Mouse (Mus musculus) fat pad, adult 2 months (tissue): ENCODE data around the gene Ndufb10.
A peak's percentile ranks its signal among the peaks of the same experiment; 100 is the strongest.
"Not testable (repeated sequence)": the region's sequence is repeated elsewhere in the genome, so short reads cannot be mapped to it uniquely, and the experiment has no call there.

ENCODE experiments used
- DNase-seq: peaks from one replicate; pipeline ENCODE4 v3.0.0-alpha.2; 2011; ENCODE audit warnings: low read depth, low spot score; ENCODE audit errors: extremely low read depth

Ndufb10 gene

DNA sequence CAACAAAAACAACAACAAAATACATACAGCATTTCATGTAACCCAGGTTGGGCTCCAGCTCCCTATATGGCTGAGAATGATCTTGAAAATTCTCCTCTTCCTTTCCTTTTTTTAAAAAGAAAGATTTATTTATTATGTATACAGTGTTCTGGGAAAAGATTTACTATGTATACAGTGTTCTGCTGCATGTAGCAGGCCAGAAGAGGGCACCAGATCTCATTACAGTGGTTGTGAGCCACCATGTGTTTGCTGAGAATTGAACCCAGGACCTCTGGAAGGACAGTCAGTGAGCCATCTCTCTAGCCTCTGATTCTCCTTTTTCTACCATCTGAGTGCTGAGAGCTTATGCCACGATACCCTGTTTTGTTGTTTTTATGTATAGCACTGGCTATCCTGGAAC, 10.2 kb upstream of the Ndufb10 start:
- no peak for DNase-seq

GRCm38 (mm10) chr17:24733434-24734050, 9.3 kb upstream of the Ndufb10 start:
- DNase-seq, result no peak

GRCm38 (mm10) chr17:24732233-24732935, 8.1 kb upstream of the Ndufb10 start:
- no peak for DNase-seq

- no peak for DNase-seq
Observed at GRCm38 (mm10) chr17:24730787-24731186, 6.5 kb upstream of the Ndufb10 start.

DNA sequence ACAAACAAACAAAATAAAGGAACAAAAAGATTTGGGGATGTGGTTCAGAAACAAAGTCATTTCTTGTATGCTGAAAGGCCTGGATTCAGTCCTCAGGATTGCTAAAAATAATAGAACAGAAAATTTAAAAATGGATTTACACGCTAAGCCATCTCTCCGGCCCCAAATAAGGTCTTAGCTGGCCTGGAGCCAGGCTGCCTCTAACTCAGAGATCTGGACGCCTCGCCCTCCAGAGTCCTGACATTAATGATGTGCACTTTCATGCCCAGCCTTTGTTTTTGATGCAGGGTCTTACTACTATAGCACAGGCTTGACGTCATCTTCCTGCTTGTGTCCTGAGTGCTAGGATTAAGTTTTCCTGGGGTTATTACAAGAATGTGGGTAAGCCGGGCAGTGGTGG, 4.8 kb upstream of the Ndufb10 start:
- DNase-seq, result no peak

DNA sequence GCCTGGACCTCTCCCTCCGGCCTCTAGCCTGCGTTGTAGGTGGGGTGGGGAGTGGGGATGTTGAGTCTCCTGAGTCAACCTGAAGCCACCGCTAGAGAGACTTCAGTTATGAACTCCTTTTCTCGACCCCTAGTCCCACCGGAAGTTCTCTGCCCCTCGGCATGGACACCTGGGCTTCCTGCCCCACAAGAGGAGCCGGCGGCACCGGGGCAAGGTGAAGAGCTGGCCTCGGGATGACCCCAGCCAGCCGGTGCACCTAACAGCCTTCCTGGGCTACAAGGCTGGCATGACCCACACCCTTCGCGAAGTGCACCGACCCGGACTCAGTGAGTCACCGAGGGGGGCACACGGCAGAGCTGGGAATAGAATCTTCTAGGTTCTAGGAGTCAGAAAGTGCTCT, 3.9 kb upstream of the Ndufb10 start:
- no peak for DNase-seq

DNA sequence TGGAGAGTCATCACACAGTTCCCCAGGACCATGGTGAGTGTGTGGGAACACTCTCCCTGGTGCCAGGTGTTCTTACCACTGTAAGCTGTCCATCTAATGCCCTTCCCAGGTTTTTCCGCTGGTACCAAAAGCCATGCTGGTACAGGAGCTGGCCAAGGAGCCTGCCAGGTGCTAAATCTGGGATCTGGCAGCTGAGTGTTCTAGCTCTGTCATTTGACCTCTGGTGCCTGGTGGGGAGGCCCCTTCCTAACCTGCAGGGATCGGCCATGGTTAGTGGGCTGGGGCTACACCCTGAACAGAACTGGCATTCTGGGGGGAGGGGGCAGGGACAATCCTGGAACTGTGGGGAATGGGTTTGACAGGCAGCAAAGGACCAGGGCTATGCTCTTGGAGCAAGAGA, 3.3 kb upstream of the Ndufb10 start, which contains the start of gene Rpl3l:
Gene Rpl3l, plus strand, starts transcription at position 203 of the 400 bp plus-strand sequence.
- DNase-seq, result no peak

GRCm38 (mm10) chr17:24725637-24726390, 1.5 kb upstream of the Ndufb10 start:
- DNase-seq, result no peak

DNA sequence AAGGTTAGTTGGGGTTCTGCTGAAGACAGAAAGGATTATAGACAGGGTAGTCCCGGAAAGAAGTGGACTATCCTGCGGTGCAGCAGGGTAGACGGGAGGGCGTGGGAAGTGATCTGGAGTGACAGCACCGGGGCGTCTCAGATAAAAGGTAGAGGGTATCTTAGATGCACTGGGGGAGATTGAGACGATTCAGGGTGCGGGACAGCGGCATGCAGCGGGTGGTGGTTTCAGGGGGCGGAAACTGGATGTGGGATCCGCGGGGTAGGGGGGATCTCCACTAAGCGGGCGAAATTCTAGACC, 447 bp downstream of the Ndufb10 start:
- DNase-seq, result no peak

DNA sequence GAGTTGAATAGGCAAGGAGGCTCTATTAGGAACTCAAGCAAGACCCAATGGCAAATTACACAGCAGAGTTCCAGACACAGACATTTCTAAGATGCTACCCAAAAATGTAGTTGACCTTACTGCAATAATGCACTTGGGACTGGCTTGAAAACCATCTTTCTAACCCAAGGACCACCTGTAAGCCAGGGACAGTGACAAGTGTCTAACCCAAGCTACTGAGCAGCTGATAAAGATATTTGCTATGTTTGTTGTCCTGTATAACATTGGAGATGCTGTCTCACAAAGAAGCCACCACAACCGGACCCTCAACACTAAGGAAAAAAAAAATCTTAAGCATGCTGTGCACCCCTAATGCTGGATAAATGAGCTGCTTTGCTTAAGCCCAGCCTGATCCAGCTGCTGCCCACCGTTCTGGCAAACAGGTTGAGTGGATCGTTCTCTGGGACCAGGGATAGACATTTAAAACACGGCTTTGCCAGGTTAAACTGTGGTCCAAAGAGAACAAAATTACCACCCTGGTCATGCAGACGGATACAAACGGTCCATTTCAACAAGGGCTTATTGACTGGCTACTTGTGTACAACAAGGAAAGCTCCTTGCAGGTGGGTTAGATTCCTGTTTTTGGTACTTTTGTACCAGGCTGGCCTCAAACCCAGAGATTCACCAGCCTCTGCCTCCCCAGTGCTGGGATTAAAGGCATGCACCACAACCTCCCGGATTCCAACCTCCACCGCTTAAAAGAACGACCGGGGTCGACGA, 977 bp downstream of the Ndufb10 start:
- DNase-seq, result no peak

GRCm38 (mm10) chr17:24722220-24722924, 1.9 kb downstream of the Ndufb10 start:
- DNase-seq, result no peak

- DNase-seq, result not testable (repeated sequence)
Observed at GRCm38 (mm10) chr17:24721383-24721955, 2.8 kb downstream of the Ndufb10 start.

DNA sequence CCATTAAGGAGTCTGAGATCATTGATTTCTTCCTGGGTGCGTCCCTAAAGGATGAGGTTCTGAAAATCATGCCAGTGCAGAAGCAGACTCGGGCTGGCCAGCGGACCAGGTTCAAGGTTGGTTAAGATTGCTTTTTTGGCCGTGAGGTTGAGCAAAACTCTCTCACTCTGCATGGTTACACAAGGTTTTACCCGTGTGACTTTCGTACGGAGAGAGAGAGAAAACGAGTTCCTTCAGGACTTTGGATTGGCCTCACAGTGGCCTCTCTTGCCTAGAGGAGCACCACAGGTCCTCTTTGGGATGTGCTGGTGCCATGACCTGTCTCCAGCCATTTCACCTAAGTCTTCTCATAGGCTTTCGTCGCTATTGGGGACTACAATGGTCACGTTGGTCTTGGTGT, 3.7 kb downstream of the Ndufb10 start:
- not testable (repeated sequence) for DNase-seq

DNA sequence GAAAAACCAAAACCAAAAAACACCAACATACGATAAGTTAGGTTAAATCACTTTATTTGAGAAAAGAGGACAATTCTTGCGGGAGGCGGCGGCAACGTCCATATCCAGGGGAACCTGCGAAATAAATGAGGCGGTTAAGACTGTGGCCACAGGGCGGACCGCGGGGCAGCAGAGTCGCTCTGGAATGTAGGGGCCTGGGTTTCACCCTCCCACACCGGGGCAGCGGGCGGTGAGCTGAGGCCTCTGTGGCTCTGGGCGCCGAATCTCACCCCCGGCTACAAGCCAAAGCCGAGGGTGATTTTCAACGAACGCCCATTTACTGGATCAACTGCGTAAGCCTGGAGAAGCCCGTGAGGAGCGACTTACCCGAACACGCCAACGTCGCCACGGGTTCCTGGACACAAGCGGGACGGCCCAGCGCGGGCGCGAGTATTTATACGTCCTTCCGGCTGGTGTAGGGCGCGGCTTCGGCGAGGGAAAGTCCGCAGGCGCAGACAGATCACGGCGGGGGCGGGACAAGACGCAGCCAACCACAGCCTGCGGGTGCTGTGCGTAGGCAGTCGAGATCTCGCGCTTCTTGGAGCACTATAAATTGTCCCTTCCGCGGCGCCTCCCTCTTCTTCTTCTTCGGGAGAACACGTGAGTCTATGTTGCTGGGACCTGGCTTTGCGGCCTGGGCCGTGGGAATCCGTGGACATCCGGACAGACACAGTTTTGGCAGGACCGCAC, 4.6 kb downstream of the Ndufb10 start:
- DNase-seq, result peak; percentile 75

DNA sequence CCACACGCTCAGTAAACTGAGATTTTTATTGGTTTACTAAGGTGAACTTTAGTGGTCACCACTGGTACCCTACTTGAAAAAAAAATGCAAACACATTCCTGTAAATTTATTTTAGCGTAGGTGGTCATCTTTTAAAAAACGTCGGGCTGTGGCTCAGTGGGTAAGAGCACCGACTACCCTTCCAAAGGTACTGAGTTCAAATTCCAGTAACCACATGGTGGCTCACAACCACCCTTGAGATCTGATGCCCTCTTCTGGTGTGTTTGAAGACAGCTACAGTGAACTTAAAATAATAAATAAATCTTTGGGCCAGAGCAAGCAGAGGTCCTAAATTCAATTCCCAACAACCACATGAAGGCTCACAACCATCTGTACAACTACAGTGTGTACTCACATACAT, 5.3 kb downstream of the Ndufb10 start:
- not testable (repeated sequence) for DNase-seq

GRCm38 (mm10) chr17:24717943-24718342, 6.3 kb downstream of the Ndufb10 start, which contains the start of the genes Rnf151 and Rps2:
Rnf151 (minus strand) TSS chr17:24718063.
Rps2 (plus strand) TSS chr17:24718116.
- DNase-seq, result no peak

- DNase-seq, result no peak
Observed at GRCm38 (mm10) chr17:24716166-24716682, 8.1 kb downstream of the Ndufb10 start.

GRCm38 (mm10) chr17:24715556-24715955, 8.7 kb downstream of the Ndufb10 start:
- DNase-seq, result no peak

GRCm38 (mm10) chr17:24708646-24709045, 15.6 kb downstream of the Ndufb10 start:
- no peak for DNase-seq
